Mouse (Mus musculus) midbrain, embryonic 12.5 days (tissue): Measurements from ENCODE around the gene Hsd17b6. TPM values are rescaled to one million over a fixed set of nuclear protein-coding genes. Genes with fewer than 3 reads are reported as not detected.

Experiments used
- ATAC-seq: fragments of 200-750 bp; cut with Nextera tagmentation; 2 replicates; pipeline ENCODE4 v1.8.0; 2017; ENCODE audit warnings: low read depth, moderate TSS enrichment, moderate library complexity; ENCODE audit not compliant: low FRiP score
- H3K27ac ChIP-seq: fragments of 300-500 bp; sonication (generic); replicated peaks from 2 replicates; pipeline ENCODE4 v1.5.1; 2016; ENCODE audit warnings: mild to moderate bottlenecking
- H3K27me3 ChIP-seq: fragments of 300-500 bp; sonication (generic); 2 replicates; pipeline ENCODE4 v1.6.1; 2016; ENCODE audit warnings: mild to moderate bottlenecking
- H3K36me3 ChIP-seq: fragments of 300-500 bp; sonication (generic); 2 replicates; pipeline ENCODE4 v1.6.1; 2016
- H3K4me1 ChIP-seq: fragments of 300-500 bp; sonication (generic); 2 replicates; pipeline ENCODE4 v1.6.1; 2016
- H3K4me2 ChIP-seq: fragments of 300-500 bp; sonication (generic); replicated peaks from 2 replicates; pipeline ENCODE4 v1.6.1; 2016; ENCODE audit warnings: mild to moderate bottlenecking, moderate library complexity
- H3K4me3 ChIP-seq: fragments of 300-500 bp; sonication (generic); 2 replicates; pipeline ENCODE4 v1.5.1; 2016; ENCODE audit warnings: mild to moderate bottlenecking
- H3K9ac ChIP-seq: fragments of 300-500 bp; sonication (generic); replicated peaks from 2 replicates; pipeline ENCODE4 v1.6.1; 2016; ENCODE audit warnings: mild to moderate bottlenecking, moderate library complexity
- H3K9me3 ChIP-seq: fragments of 300-500 bp; sonication (generic); 2 replicates; pipeline ENCODE4 v1.6.1; 2016; ENCODE audit warnings: mild to moderate bottlenecking
- WGBS: fragments of 180-500 bp; shearing (Covaris S2); methylation state at CpG from one replicate; pipeline ENCODE4 v1.1.7; 2016; 5-methylcytosine and 5-hydroxymethylcytosine counted together
- polyA plus RNA-seq: library from polyadenylated mRNA; unstranded; fragments of >200 nt; fragmentation: Nextera tagmentation; extraction: Ambion mirVana; gene quantifications from 2 replicates; pipeline ENCODE4 v1.2.1, GENCODE M21; 2016

Gene Hsd17b6
- polyA plus RNA-seq, 1 experiment from 2014 or later: not detected

- Histone ChIP-seq H3K27me3 (no peaks in the 10 kb centered on the region), H3K9me3 (no peaks in the 10 kb centered on the region), H3K36me3 (peaks cover 42% of the 10 kb centered on the region), H3K4me1 (peaks cover 35% of the 10 kb centered on the region), H3K9ac (no peak overlapping the region), H3K4me2 (peak overlapping the region; percentile 21), H3K4me3 (no peak overlapping the region), H3K27ac (no peak overlapping the region)
- ATAC-seq: no peak
- 50% methylated on average over 3 of the region's 3 CpGs for WGBS
Observed at GRCm38 (mm10) chr10:128037921-128038320, 30.5 kb upstream of the Hsd17b6 start.

- Histone ChIP-seq H3K27ac (no peak overlapping the region; the same call in 1 of the 2 replicates), H3K4me1 (peaks cover 35% of the 10 kb centered on the region), H3K36me3 (peaks cover 36% of the 10 kb centered on the region), H3K27me3 (no peaks in the 10 kb centered on the region), H3K4me3 (peak overlapping the region; percentile 97), H3K9me3 (no peaks in the 10 kb centered on the region), H3K9ac (peak overlapping the region; percentile 96), H3K4me2 (peak overlapping the region; percentile 87)
- 5% methylated on average over 10 of the region's 10 CpGs for WGBS
- ATAC-seq: no peak
Observed at GRCm38 (mm10) chr10:128036746-128037425, 29.5 kb upstream of the Hsd17b6 start.

- H3K27ac ChIP-seq: no peak overlapping the region
- no peaks in the 10 kb centered on the region for H3K9me3 ChIP-seq
- H3K4me1 ChIP-seq: peaks cover 5% of the 10 kb centered on the region
- H3K4me3 ChIP-seq: no peak overlapping the region
- H3K36me3 ChIP-seq: peaks cover 53% of the 10 kb centered on the region
- H3K9ac ChIP-seq: no peak overlapping the region
- WGBS: 89% methylated on average over 2 of the region's 2 CpGs
- ATAC-seq: no peak
- no peaks in the 10 kb centered on the region for H3K27me3 ChIP-seq
- no peak overlapping the region for H3K4me2 ChIP-seq
Observed at GRCm38 (mm10) chr10:128030860-128031259, 23.4 kb upstream of the Hsd17b6 start.

GRCm38 (mm10) chr10:128029931-128030330, 22.5 kb upstream of the Hsd17b6 start:
- WGBS: 93% methylated on average over 7 of the region's 7 CpGs
- no peak overlapping the region for H3K9ac ChIP-seq
- ATAC-seq: no peak
- no peak overlapping the region for H3K4me3 ChIP-seq
- H3K4me1 ChIP-seq: peaks cover 5% of the 10 kb centered on the region
- no peaks in the 10 kb centered on the region for H3K9me3 ChIP-seq
- H3K4me2 ChIP-seq: no peak overlapping the region
- peaks cover 59% of the 10 kb centered on the region for H3K36me3 ChIP-seq
- no peak overlapping the region for H3K27ac ChIP-seq
- H3K27me3 ChIP-seq: no peaks in the 10 kb centered on the region

- H3K36me3 ChIP-seq: peaks cover 74% of the 10 kb centered on the region
- no peaks in the 10 kb centered on the region for H3K4me1 ChIP-seq
- H3K4me3 ChIP-seq: no peak overlapping the region
- no peak overlapping the region for H3K27ac ChIP-seq
- H3K9me3 ChIP-seq: no peaks in the 10 kb centered on the region
- H3K4me2 ChIP-seq: no peak overlapping the region
- no peak for ATAC-seq
- no peak overlapping the region for H3K9ac ChIP-seq
- no peaks in the 10 kb centered on the region for H3K27me3 ChIP-seq
- 95% methylated on average over 10 of the region's 10 CpGs for WGBS
Observed at GRCm38 (mm10) chr10:128023496-128023895, 16.1 kb upstream of the Hsd17b6 start.

GRCm38 (mm10) chr10:128022196-128022595, 14.8 kb upstream of the Hsd17b6 start:
- WGBS: 93% methylated on average over 5 of the region's 5 CpGs
- no peak for ATAC-seq
- Histone ChIP-seq H3K4me3 (no peak overlapping the region), H3K4me2 (no peak overlapping the region), H3K36me3 (peaks cover 70% of the 10 kb centered on the region), H3K9me3 (no peaks in the 10 kb centered on the region), H3K9ac (no peak overlapping the region), H3K27me3 (no peaks in the 10 kb centered on the region), H3K27ac (no peak overlapping the region), H3K4me1 (no peaks in the 10 kb centered on the region)

- no peaks in the 10 kb centered on the region for H3K4me1 ChIP-seq
- peaks cover 13% of the 10 kb centered on the region for H3K36me3 ChIP-seq
- ATAC-seq: peak; percentile 95
- H3K4me2 ChIP-seq: peak within 1 kb of the TSS; percentile 58
- WGBS: 7% methylated on average over 31 of the region's 31 CpGs
- H3K9ac ChIP-seq: peak within 1 kb of the TSS; percentile 71
- 0 out of 2 replicates have a peak within 1 kb of the TSS, but pooled peaks have one; percentile 35 for H3K27ac ChIP-seq
- H3K27me3 ChIP-seq: no peaks in the 10 kb centered on the region
- peak within 1 kb of the TSS; percentile 66 for H3K4me3 ChIP-seq
- no peaks in the 10 kb centered on the region for H3K9me3 ChIP-seq
Observed at GRCm38 (mm10) chr10:128015068-128015934, 7.9 kb upstream of the Hsd17b6 start, which contains the start of gene Prim1. Prim1 (plus strand) TSS chr10:128015168.

GRCm38 (mm10) chr10:128009735-128010134, 2.3 kb upstream of the Hsd17b6 start:
- 84% methylated on average over 5 of the region's 5 CpGs for WGBS
- no peaks in the 10 kb centered on the region for H3K27me3 ChIP-seq
- no peak overlapping the region for H3K4me2 ChIP-seq
- H3K27ac ChIP-seq: no peak overlapping the region
- no peak overlapping the region for H3K4me3 ChIP-seq
- no peak for ATAC-seq
- H3K9ac ChIP-seq: no peak overlapping the region
- H3K9me3 ChIP-seq: no peaks in the 10 kb centered on the region
- H3K36me3 ChIP-seq: no peaks in the 10 kb centered on the region
- H3K4me1 ChIP-seq: no peaks in the 10 kb centered on the region

- H3K36me3 ChIP-seq: no peaks in the 10 kb centered on the region
- no peaks in the 10 kb centered on the region for H3K4me1 ChIP-seq
- no peaks in the 10 kb centered on the region for H3K9me3 ChIP-seq
- H3K4me2 ChIP-seq: no peak overlapping the region
- H3K4me3 ChIP-seq: no peak overlapping the region
- no peak overlapping the region for H3K9ac ChIP-seq
- H3K27ac ChIP-seq: no peak overlapping the region
- H3K27me3 ChIP-seq: no peaks in the 10 kb centered on the region
- peak; percentile 69 for ATAC-seq
- 6% methylated on average over 4 of the region's 4 CpGs for WGBS
Observed at GRCm38 (mm10) chr10:128008207-128008889, 937 bp upstream of the Hsd17b6 start.

- no peaks in the 10 kb centered on the region for H3K4me1 ChIP-seq
- H3K36me3 ChIP-seq: no peaks in the 10 kb centered on the region
- H3K9ac ChIP-seq: no peak overlapping the region
- no peaks in the 10 kb centered on the region for H3K27me3 ChIP-seq
- ATAC-seq: no peak
- WGBS: 92% methylated on average over 8 of the region's 8 CpGs
- H3K9me3 ChIP-seq: no peaks in the 10 kb centered on the region
- H3K27ac ChIP-seq: no peak overlapping the region
- H3K4me2 ChIP-seq: no peak overlapping the region
- no peak overlapping the region for H3K4me3 ChIP-seq
Observed at GRCm38 (mm10) chr10:128005479-128005878, 1.9 kb downstream of the Hsd17b6 start.

- H3K36me3 ChIP-seq: no peaks in the 10 kb centered on the region
Observed at GRCm38 (mm10) chr10:128004918-128005317, 2.5 kb downstream of the Hsd17b6 start.

More at GRCm38 (mm10) chr10:128004918-128005317, 2.5 kb downstream of the Hsd17b6 start:
- Histone ChIP-seq H3K9me3 (no peaks in the 10 kb centered on the region), H3K4me2 (no peak overlapping the region), H3K4me3 (no peak overlapping the region), H3K27ac (no peak overlapping the region), H3K27me3 (no peaks in the 10 kb centered on the region), H3K9ac (no peak overlapping the region), H3K4me1 (no peaks in the 10 kb centered on the region)
- ATAC-seq: no peak
- 90% methylated on average over 10 of the region's 10 CpGs for WGBS
